Mouse (Mus musculus) bone marrow, adult 2 months (tissue): ENCODE measurements at regions not wholly inside any gene's neighbourhood (a gene's known extent, or its start where the extent isn't known, plus 50 kb on each side); places are given as distances from the start of the nearest gene placed in this dataset.
"Not testable (repeated sequence)": the region's sequence is repeated elsewhere in the genome, so short reads cannot be mapped to it uniquely, and the experiment has no call there.

Source experiments
- CTCF ChIP-seq: fragments of 200-500 bp; IDR thresholded peaks from 2 replicates; pipeline ENCODE4 v1.5.1; 2011; ENCODE audit warnings: low read length, control low read depth; ENCODE audit not compliant: control insufficient read depth, insufficient read depth
- POLR2A ChIP-seq: fragments of 200-500 bp; IDR thresholded peaks from 2 replicates; pipeline ENCODE4 v1.6.1; 2011; ENCODE audit warnings: low read depth, mild to moderate bottlenecking, control low read depth, low read length, borderline replicate concordance; ENCODE audit not compliant: control insufficient read depth

DNA sequence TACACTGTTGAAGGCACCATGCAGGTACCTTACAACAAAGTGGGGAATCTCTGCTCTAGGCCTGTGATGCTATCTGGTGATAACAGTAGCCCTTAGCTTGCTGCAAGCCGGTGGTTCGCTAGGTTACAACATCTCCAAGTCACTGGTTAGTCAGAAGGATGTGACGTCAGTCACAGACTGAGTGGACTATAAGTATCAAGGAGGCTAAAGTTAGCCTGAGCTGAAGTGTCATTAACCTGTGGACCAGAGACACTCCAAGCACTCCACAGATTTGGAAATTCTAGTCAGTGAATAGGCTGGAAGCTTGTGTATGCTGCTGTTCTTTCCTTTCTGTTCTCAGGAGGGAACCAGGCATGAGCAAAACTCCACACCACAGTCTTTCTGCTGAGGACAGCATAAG lies 88.4 kb downstream of the Zxdb start:
- TF ChIP-seq CTCF, POLR2A: not testable (repeated sequence)
